Mouse (Mus musculus) bone marrow macrophage, adult 2 months (primary cell): ENCODE results near the gene Gm44805.

Experiments
- CTCF ChIP-seq: IDR thresholded peaks from 2 replicates; pipeline ENCODE4 v1.5.1; 2012; ENCODE audit warnings: low read depth, mild to moderate bottlenecking, low read length, moderate library complexity
- POLR2A ChIP-seq: IDR thresholded peaks from 2 replicates; pipeline ENCODE4 v1.6.1; 2012; ENCODE audit warnings: mild to moderate bottlenecking, low read depth, low read length, borderline replicate concordance

GRCm38 (mm10) chr7:19697949-19698906 lies 17.0 kb upstream of the Gm44805 start:
- no peak for TF ChIP-seq CTCF
- TF ChIP-seq POLR2A: no peak
